Mouse (Mus musculus) lung, embryonic 15.5 days (tissue): ENCODE measurements around the gene Opa3. TPM values are rescaled to one million over a fixed set of nuclear protein-coding genes. Genes with fewer than 3 reads are reported as not detected.

Experiments
- ATAC-seq: fragments of 200-750 bp; cut with Nextera tagmentation; 2 replicates; pipeline ENCODE4 v1.8.0; 2017; ENCODE audit warnings: moderate number of reproducible peaks, borderline replicate concordance; ENCODE audit not compliant: low FRiP score, low TSS enrichment; ENCODE audit errors: extremely low read depth
- H3K27ac ChIP-seq: fragments of 300-500 bp; sonication (generic); 2 replicates; pipeline ENCODE4 v1.5.1; 2015; ENCODE audit warnings: moderate library complexity, mild to moderate bottlenecking, inconsistent platforms
- H3K27me3 ChIP-seq: fragments of 300-500 bp; sonication (generic); 2 replicates; pipeline ENCODE4 v1.6.1; 2015; ENCODE audit warnings: inconsistent platforms
- H3K36me3 ChIP-seq: fragments of 300-500 bp; sonication (generic); 2 replicates; pipeline ENCODE4 v1.6.1; 2015; ENCODE audit warnings: inconsistent platforms
- H3K4me1 ChIP-seq: fragments of 300-500 bp; sonication (generic); 2 replicates; pipeline ENCODE4 v1.6.1; 2015; ENCODE audit warnings: inconsistent platforms
- H3K4me2 ChIP-seq: fragments of 300-500 bp; sonication (generic); 2 replicates; pipeline ENCODE4 v1.6.1; 2015; ENCODE audit warnings: inconsistent platforms, mild to moderate bottlenecking, moderate library complexity
- H3K4me3 ChIP-seq: fragments of 300-500 bp; sonication (generic); 2 replicates; pipeline ENCODE4 v1.5.1; 2015; ENCODE audit warnings: mild to moderate bottlenecking, inconsistent platforms
- H3K9ac ChIP-seq: fragments of 300-500 bp; sonication (generic); 2 replicates; pipeline ENCODE4 v1.6.1; 2015; ENCODE audit warnings: inconsistent platforms
- H3K9me3 ChIP-seq: fragments of 300-500 bp; sonication (generic); 2 replicates; pipeline ENCODE4 v1.6.1; 2016; ENCODE audit warnings: inconsistent platforms
- WGBS: fragments of 180-500 bp; shearing (Covaris S2); methylation state at CpG from one replicate; pipeline ENCODE4 v1.1.7; 2015; 5-methylcytosine and 5-hydroxymethylcytosine counted together
- polyA plus RNA-seq: library from polyadenylated mRNA; unstranded; fragments of >200 nt; fragmentation: Nextera tagmentation; extraction: Ambion mirVana; gene quantifications from 2 replicates; pipeline ENCODE4 v1.2.1, GENCODE M21; 2015

Opa3 gene
- polyA plus RNA-seq, 1 experiment from 2014 or later: 33.2 TPM

GRCm38 (mm10) chr7:19284763-19285162, 56.6 kb downstream of the Opa3 start:
- no peak overlapping the region for H3K4me3 ChIP-seq
- ATAC-seq: no peak

GRCm38 (mm10) chr7:19290969-19291596, 62.9 kb downstream of the Opa3 start:
- under 1% methylated on average over 20 of the region's 20 CpGs for WGBS
- ATAC-seq: peak; percentile 52
- Histone ChIP-seq H3K4me1 (peaks cover 19% of the 10 kb centered on the region), H3K9ac (0 out of 2 replicates have a peak overlapping the region, but pooled peaks have one; percentile 8), H3K27me3 (no peaks in the 10 kb centered on the region), H3K27ac (0 out of 2 replicates have a peak overlapping the region, but pooled peaks have one; percentile 5), H3K9me3 (no peaks in the 10 kb centered on the region), H3K36me3 (no peaks in the 10 kb centered on the region), H3K4me2 (peak overlapping the region; percentile 57), H3K4me3 (peak overlapping the region; percentile 41)

More at GRCm38 (mm10) chr7:19284763-19285162, 56.6 kb downstream of the Opa3 start:
- no peaks in the 10 kb centered on the region for H3K9me3 ChIP-seq
- H3K27me3 ChIP-seq: peaks cover 48% of the 10 kb centered on the region
- peaks cover 14% of the 10 kb centered on the region for H3K4me1 ChIP-seq
- no peak overlapping the region for H3K27ac ChIP-seq
- WGBS: 21% methylated on average over 4 of the region's 4 CpGs
- H3K36me3 ChIP-seq: no peaks in the 10 kb centered on the region
- H3K9ac ChIP-seq: no peak overlapping the region
- H3K4me2 ChIP-seq: no peak overlapping the region

DNA sequence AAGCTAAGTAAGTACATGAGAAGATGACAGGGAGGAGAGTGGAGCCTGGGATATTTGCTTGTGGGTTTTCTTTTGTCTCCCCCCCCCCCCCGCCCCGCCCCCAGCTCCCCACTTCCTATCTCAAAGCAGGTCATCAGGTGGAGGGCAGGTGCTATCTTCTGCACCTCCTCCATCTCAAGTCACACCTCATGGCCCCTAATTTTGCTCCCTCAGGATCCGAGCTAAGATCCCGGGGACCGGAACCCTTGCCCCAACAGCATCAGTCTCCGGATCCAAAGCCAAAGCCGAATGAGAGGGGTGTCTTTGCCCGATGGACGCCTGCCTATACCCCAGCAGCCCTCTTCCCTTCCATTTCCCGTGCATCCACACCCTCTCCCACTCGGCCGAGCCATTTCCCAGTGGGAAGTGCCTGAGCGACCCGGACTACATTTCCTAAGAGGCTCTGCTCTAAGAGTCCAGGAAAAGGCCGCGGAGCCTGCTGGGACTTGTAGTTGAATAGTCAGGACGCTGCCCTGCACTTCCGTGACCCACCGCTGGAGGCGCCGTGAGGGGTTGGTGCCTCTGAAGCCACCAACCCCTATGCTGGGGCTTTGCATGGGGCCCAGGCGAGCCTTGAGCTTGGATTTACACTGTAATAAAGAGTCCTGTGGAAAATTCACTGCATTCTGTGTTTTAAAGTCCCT, 67.5 kb downstream of the Opa3 start:
- Histone ChIP-seq H3K36me3 (no peaks in the 10 kb centered on the region), H3K9me3 (no peaks in the 10 kb centered on the region), H3K4me1 (peaks cover 15% of the 10 kb centered on the region), H3K4me2 (peak overlapping the region; percentile 80), H3K27ac (no peak overlapping the region), H3K4me3 (peak overlapping the region; percentile 44), H3K27me3 (no peaks in the 10 kb centered on the region), H3K9ac (peak overlapping the region; percentile 47)
- peak; percentile 81 for ATAC-seq
- 13% methylated on average over 20 of the region's 22 CpGs for WGBS

- no peaks in the 10 kb centered on the region for H3K36me3 ChIP-seq
- ATAC-seq: no peak
- H3K4me2 ChIP-seq: no peak overlapping the region
- 84% methylated on average over 6 of the region's 6 CpGs for WGBS
- H3K9me3 ChIP-seq: no peaks in the 10 kb centered on the region
- H3K4me3 ChIP-seq: no peak overlapping the region
- H3K9ac ChIP-seq: no peak overlapping the region
- H3K4me1 ChIP-seq: peaks cover 14% of the 10 kb centered on the region
- H3K27me3 ChIP-seq: peaks cover 7% of the 10 kb centered on the region
- no peak overlapping the region for H3K27ac ChIP-seq
Observed at GRCm38 (mm10) chr7:19297034-19297433, 68.9 kb downstream of the Opa3 start.

GRCm38 (mm10) chr7:19297794-19298193, 69.7 kb downstream of the Opa3 start:
- WGBS: 83% methylated on average over 5 of the region's 5 CpGs
- Histone ChIP-seq H3K4me3 (no peak overlapping the region), H3K27me3 (peaks cover 14% of the 10 kb centered on the region), H3K27ac (no peak overlapping the region), H3K9ac (no peak overlapping the region), H3K9me3 (no peaks in the 10 kb centered on the region), H3K4me1 (peaks cover 16% of the 10 kb centered on the region), H3K4me2 (no peak overlapping the region), H3K36me3 (no peaks in the 10 kb centered on the region)
- no peak for ATAC-seq

DNA sequence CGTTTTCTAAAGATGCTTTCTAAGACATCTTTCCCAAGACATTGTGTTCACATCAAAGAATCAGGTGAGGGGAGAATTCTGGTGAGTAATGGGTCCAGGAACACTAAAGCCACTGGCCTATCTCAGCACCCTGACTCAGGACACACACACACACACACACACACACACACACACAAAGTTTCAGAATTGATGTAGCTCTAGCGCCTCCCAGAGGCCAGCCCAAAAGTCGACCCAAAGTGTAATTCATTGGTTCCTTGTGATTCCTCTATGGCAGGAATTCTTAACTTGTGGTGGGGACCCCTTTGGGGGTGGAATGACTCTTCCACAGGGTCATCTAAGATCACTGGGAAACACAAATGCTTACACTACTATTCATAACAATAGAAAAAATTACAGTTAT, 71.1 kb downstream of the Opa3 start:
- H3K36me3 ChIP-seq: no peaks in the 10 kb centered on the region
- no peak overlapping the region for H3K27ac ChIP-seq
- no peak overlapping the region for H3K4me3 ChIP-seq
- ATAC-seq: no peak
- WGBS: 12% methylated on average over 3 of the region's 3 CpGs
- no peak overlapping the region for H3K4me2 ChIP-seq
- no peak overlapping the region for H3K9ac ChIP-seq
- peaks cover 28% of the 10 kb centered on the region for H3K27me3 ChIP-seq
- H3K9me3 ChIP-seq: no peaks in the 10 kb centered on the region
- peaks cover 24% of the 10 kb centered on the region for H3K4me1 ChIP-seq

DNA sequence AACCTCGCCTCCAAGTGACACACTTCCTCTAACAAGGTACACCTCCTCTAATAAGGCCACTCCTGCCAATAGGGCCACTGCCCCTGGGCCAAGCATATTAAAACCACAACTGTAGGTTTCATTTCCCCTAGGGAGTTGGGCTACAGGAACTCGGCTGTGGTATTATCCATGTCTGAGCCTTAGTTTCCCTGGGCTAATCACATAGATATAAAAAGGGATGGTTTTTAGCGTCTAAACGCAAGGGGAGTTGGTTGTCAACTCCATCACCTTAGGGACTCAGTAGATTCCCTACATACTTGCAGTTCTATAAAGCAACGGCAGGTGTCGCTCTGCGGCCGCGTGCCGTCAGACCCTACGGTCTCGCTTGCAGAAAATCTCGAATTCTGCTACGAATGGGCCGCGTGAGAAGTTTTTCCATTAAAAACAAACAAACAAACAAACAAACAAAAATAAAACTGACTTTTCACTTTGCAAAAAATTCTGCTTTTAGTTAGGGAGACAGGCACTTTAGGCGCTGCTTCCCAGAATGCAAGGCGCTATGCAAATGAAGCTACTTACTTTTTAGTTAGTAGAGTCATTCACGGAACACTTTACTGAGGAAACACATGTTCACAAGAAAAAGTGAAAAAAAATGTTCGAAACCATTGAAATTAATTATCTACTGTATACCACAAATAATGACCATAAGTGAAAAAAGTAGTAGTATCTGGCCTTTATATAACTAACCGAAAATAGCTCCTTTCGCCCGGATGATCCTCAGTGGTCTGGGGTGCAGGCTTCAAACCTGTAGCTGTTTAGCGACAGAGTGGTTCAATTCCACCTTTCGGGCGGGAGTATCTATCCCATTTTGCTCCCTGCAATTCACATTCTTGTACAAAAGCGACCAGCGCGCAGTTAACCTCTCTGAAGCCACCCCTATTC, 72.6 kb downstream of the Opa3 start:
- no peak overlapping the region for H3K27ac ChIP-seq
- peaks cover 44% of the 10 kb centered on the region for H3K27me3 ChIP-seq
- H3K4me2 ChIP-seq: peak overlapping the region; percentile 54
- no peaks in the 10 kb centered on the region for H3K9me3 ChIP-seq
- peaks cover 28% of the 10 kb centered on the region for H3K4me1 ChIP-seq
- ATAC-seq: peak; percentile 82
- WGBS: under 1% methylated on average over 29 of the region's 29 CpGs
- peak overlapping the region; percentile 16; the same call in 1 of the 2 replicates for H3K9ac ChIP-seq
- peak overlapping the region; percentile 49 for H3K4me3 ChIP-seq
- no peaks in the 10 kb centered on the region for H3K36me3 ChIP-seq

DNA sequence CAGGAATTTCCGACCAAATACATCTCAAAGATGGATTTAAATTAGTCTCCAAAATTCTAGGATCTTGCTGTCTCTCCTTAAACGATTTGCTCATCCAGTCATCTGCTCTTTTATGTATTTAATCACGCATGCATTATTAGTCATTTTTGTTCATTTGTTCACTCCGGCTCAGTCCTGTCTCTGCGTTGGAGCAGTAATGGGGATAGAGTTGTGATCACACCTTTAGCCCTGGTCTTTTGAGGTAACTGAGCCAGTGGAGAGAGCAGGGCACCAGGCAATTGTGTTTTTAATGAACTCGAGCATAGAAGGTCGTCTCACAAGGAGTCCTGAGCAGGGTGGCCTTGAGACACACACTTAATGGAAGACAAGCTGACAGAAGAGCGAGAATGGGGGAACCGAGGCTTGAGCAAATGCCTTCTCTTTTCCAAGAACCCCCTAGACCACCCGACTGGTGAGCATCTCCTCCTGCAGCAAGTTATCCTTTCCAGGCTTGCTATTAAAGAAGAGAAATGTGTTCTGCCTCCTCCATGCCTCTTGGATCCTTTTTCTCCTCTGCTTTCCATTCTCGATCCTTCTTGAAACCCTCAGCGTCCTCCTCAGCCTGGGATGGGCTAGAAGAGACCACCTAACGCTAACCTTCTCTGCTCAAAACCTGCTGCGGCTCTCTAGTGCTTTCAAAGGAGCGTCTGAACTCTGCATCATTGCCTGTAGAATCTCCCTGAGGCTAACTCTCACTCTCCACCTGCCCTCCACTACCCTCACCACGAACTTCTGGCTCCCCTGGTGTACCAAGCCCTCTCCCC, 73.5 kb downstream of the Opa3 start:
- H3K4me1 ChIP-seq: peaks cover 28% of the 10 kb centered on the region
- peak overlapping the region; percentile 54 for H3K4me2 ChIP-seq
- H3K9ac ChIP-seq: peak overlapping the region; percentile 23
- no peaks in the 10 kb centered on the region for H3K36me3 ChIP-seq
- no peaks in the 10 kb centered on the region for H3K9me3 ChIP-seq
- 6% methylated on average over 16 of the region's 16 CpGs for WGBS
- ATAC-seq: no peak
- H3K4me3 ChIP-seq: peak overlapping the region; percentile 22
- H3K27ac ChIP-seq: no peak overlapping the region
- H3K27me3 ChIP-seq: peaks cover 53% of the 10 kb centered on the region

GRCm38 (mm10) chr7:19302264-19303045, 74.3 kb downstream of the Opa3 start:
- Histone ChIP-seq H3K9me3 (no peaks in the 10 kb centered on the region), H3K27ac (no peak overlapping the region), H3K27me3 (peaks cover 61% of the 10 kb centered on the region), H3K9ac (no peak overlapping the region), H3K4me2 (peak overlapping the region; percentile 54; the same call in 1 of the 2 replicates), H3K4me1 (peaks cover 28% of the 10 kb centered on the region), H3K36me3 (no peaks in the 10 kb centered on the region), H3K4me3 (peak overlapping the region; percentile 22; the same call in 1 of the 2 replicates)
- WGBS: 46% methylated on average over 13 of the region's 13 CpGs
- ATAC-seq: no peak

DNA sequence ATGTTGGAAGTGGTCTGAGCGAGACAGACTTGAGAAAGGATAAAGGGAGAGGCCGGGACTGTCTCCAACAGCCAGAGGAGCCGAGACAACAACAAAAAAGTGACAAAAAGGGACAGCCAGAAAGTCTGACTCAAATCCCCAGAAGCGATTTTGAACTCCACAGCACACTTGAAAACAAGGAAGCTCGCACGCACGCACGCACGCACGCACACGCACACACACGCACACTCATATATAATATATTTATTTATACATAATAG, 74.8 kb downstream of the Opa3 start:
- peaks cover 63% of the 10 kb centered on the region for H3K27me3 ChIP-seq
- H3K4me1 ChIP-seq: peaks cover 31% of the 10 kb centered on the region

More for the DNA sequence above, 74.8 kb downstream of the Opa3 start:
- Histone ChIP-seq H3K4me2 (no peak overlapping the region), H3K4me3 (no peak overlapping the region), H3K36me3 (no peaks in the 10 kb centered on the region), H3K9ac (no peak overlapping the region), H3K9me3 (no peaks in the 10 kb centered on the region), H3K27ac (no peak overlapping the region)
- WGBS: 74% methylated on average over 12 of the region's 12 CpGs
- ATAC-seq: no peak
